Mouse (Mus musculus) left cerebral cortex, adult 18-20 months (tissue): ENCODE data around the gene Mpv17l2. TPM values are rescaled to one million over a fixed set of nuclear protein-coding genes. Genes with fewer than 3 reads are reported as not detected.

Source experiments
- DNase-seq, 2 experiments: peaks; one replicate each; pipeline ENCODE4 v3.0.0; 2021 to 2022; ENCODE audit warnings: low spot score in 2 of 2, mixed read lengths in 1 of 2
- total RNA-seq, 2 experiments: library from RNA; stranded (reverse); gene quantifications; 2 replicates each; pipeline ENCODE4 v1.2.3; 2021

Gene Mpv17l2
- total RNA-seq, 2 experiments from 2014 or later: 31.3 to 31.4 TPM

GRCm38 (mm10) chr8:70768956-70769355 is 8.2 kb upstream of the Mpv17l2 start:
- no peak for DNase-seq

- no peak for DNase-seq
Observed at GRCm38 (mm10) chr8:70768231-70768776, 7.6 kb upstream of the Mpv17l2 start.

GRCm38 (mm10) chr8:70767503-70767902 is 6.8 kb upstream of the Mpv17l2 start:
- DNase-seq: no peak

GRCm38 (mm10) chr8:70766571-70767440 is 6.1 kb upstream of the Mpv17l2 start:
- DNase-seq: no peak

GRCm38 (mm10) chr8:70765838-70766570 is 5.3 kb upstream of the Mpv17l2 start:
- no peak for DNase-seq

GRCm38 (mm10) chr8:70765329-70765728 is 4.6 kb upstream of the Mpv17l2 start:
- no peak for DNase-seq

- DNase-seq: no peak
Observed at GRCm38 (mm10) chr8:70764676-70765075, 3.9 kb upstream of the Mpv17l2 start.

- DNase-seq: no peak
Observed at GRCm38 (mm10) chr8:70764026-70764425, 3.3 kb upstream of the Mpv17l2 start.

GRCm38 (mm10) chr8:70763354-70763753 is 2.6 kb upstream of the Mpv17l2 start:
- peak in 1 of 2 experiments; percentile 70 for DNase-seq

GRCm38 (mm10) chr8:70762118-70762517 is 1.4 kb upstream of the Mpv17l2 start:
- no peak for DNase-seq

- no peak for DNase-seq
Observed at GRCm38 (mm10) chr8:70760350-70760749, 396 bp downstream of the Mpv17l2 start.

GRCm38 (mm10) chr8:70758616-70759561 is 1.9 kb downstream of the Mpv17l2 start:
- no peak for DNase-seq

- DNase-seq: peak in 1 of 2 experiments; percentile 3
Observed at GRCm38 (mm10) chr8:70758308-70758615, 2.5 kb downstream of the Mpv17l2 start.

GRCm38 (mm10) chr8:70757523-70758307 is 3.0 kb downstream of the Mpv17l2 start:
- peak in 1 of 2 experiments; percentile 36 for DNase-seq

GRCm38 (mm10) chr8:70756476-70757040 is 4.2 kb downstream of the Mpv17l2 start:
- DNase-seq: no peak

GRCm38 (mm10) chr8:70755661-70756475 is 4.9 kb downstream of the Mpv17l2 start:
- peak; percentile 7 to 10 for DNase-seq

- DNase-seq: peak; percentile 76 to 80
Observed at GRCm38 (mm10) chr8:70754871-70755660, 5.7 kb downstream of the Mpv17l2 start.
